Mouse (Mus musculus) thymus, postnatal 4 days (tissue): ENCODE results near the gene Hdgfl2.

Experiments used
- DNase-seq: peaks from one replicate; pipeline ENCODE4 v3.0.0; 2021

Gene Hdgfl2

DNA sequence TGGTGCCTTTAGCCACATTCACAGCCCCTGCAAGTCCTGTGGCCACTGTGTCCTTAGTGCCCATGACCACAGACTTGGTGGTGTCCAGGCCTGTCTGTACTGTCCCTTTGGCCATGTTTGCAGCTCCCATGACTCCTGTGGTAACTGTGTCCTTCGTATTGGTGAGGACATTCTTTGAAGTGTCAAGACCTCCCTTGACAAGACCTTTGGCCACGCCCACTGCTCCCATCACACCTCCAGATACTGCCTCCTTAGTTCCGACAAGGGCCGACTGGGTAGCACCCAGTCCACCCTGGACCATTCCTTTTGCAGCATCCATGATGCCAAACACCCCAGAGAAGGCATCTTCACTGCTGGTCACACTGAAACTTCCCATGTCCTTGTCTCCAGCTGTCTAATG lies 27.5 kb downstream of the Hdgfl2 start:
- DNase-seq, result no peak

- no peak for DNase-seq
Measured at GRCm38 (mm10) chr17:56107736-56108135, 28.3 kb downstream of the Hdgfl2 start.

- no peak for DNase-seq
Measured at GRCm38 (mm10) chr17:56108334-56109044, 29.1 kb downstream of the Hdgfl2 start.

DNA sequence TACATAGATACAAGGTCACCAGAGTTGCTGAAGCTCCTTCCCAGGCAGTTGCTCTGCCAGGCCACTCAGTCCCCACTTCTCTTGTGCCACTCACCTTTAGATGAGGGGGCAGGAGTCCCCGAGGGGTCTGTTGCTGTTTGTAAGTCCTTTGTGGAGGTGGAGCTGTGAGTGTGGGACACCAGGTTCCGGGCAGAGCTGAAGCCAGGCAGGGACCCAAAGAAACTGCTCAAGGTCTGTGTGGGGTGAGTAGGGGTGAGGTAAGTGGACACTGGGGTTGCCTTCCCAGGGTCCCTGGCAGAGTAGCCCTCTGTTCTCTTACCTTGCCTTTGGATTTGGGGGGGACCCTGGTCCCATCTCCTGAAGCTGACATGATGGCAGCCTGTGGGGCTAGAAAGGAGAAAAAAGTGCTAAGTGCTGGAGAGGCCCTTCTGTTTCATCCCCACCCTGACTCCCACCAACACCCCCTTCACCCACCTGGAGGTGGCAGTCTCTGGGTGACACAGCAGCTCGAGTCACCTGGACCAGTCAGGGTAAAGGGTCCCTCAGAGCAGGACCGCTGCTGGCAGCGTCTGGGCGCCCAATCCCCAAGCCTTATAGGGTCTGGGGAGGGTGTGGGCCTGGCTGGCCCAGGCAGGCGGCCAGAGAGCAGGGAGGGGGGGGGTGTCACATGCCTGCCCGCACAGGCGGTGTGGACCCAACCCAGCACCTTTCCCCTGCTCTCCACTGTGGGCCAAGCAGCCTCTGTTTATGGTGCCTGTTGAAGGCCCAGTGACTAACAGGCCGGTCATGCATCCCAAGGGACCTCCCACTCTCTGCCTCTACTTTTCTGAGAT lies 30.0 kb downstream of the Hdgfl2 start, which contains the start of gene Plin4:
Gene Plin4 (minus strand): TSS at position 585 of the 833 bp plus-strand sequence.
- no peak for DNase-seq

DNA sequence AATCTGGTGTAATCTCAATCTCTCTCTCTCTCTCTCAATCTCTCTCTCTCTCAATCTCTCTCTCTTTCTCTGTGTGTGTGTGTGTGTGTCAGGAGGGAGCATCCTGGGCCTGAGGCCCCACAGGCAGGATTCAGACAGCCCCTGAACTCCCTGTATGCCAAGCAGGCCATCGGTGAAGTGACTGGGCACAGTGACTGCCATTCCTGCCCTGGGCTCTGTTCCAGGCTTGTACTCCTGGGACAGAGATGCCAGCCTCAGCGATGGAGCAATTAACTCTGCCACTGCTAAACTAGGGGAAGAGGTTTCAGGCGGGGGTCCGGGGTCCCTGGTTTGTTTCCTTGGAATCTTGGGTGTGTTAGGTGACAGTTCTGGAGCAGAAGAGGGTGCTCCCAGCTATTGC lies 31.1 kb downstream of the Hdgfl2 start:
- no peak for DNase-seq

- DNase-seq, result no peak
Measured at GRCm38 (mm10) chr17:56111021-56111420, 31.6 kb downstream of the Hdgfl2 start.

GRCm38 (mm10) chr17:56111864-56112263 lies 32.4 kb downstream of the Hdgfl2 start:
- DNase-seq, result peak; percentile 78

- DNase-seq, result no peak
Measured at GRCm38 (mm10) chr17:56112743-56113142, 33.3 kb downstream of the Hdgfl2 start.

- no peak for DNase-seq
Measured at GRCm38 (mm10) chr17:56116193-56116592, 36.8 kb downstream of the Hdgfl2 start.

- peak; percentile 54 for DNase-seq
Measured at GRCm38 (mm10) chr17:56117251-56117710, 37.8 kb downstream of the Hdgfl2 start, which contains the start of gene Plin5. Gene Plin5, minus strand, starts transcription at chr17:56117596.

DNA sequence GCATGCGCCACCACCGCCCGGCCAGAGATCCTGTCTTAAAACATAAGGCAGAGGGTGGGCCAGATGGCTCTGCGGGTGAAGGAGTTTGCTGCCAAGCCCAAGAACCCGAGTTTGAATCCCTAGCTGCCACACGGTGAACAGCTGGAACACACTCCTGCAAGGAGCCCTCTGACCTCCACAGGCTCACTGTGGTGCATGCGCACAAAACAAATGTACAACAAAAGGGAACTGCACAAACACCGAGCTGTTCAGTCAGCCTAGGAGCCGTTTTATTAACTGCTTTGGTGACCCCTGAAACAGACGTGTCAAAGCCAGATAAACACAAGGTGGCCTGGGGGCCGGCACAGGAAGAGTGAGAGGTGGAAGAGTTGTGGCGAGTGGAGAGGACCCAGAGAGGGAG lies 40.0 kb downstream of the Hdgfl2 start:
- DNase-seq, result no peak

GRCm38 (mm10) chr17:56119981-56120880 lies 40.8 kb downstream of the Hdgfl2 start:
- DNase-seq, result no peak

- DNase-seq, result no peak
Measured at GRCm38 (mm10) chr17:56121826-56122225, 42.4 kb downstream of the Hdgfl2 start, which contains the start of gene Lrg1. Gene Lrg1, minus strand, starts transcription at chr17:56122001.

DNA sequence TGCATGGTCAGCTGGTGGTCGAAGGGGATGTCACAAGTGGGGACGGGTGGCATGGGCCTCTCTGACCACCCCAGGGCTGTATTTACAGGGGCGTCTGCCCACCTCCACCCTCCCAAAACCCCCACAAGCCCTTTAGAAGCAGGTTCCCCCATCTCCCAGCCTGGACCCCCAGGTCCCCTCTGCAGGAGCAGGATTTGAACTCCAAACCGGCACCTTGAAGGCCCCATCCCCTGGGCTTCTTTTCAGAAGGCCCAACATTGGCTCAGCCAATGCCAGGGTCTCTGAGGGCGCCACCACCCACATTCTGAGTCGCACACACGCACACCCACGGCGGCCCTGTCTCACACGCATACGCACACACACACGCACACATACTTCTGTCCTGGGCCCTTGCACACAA lies 43.7 kb downstream of the Hdgfl2 start:
- no peak for DNase-seq

GRCm38 (mm10) chr17:56123681-56124340 lies 44.4 kb downstream of the Hdgfl2 start:
- no peak for DNase-seq

DNA sequence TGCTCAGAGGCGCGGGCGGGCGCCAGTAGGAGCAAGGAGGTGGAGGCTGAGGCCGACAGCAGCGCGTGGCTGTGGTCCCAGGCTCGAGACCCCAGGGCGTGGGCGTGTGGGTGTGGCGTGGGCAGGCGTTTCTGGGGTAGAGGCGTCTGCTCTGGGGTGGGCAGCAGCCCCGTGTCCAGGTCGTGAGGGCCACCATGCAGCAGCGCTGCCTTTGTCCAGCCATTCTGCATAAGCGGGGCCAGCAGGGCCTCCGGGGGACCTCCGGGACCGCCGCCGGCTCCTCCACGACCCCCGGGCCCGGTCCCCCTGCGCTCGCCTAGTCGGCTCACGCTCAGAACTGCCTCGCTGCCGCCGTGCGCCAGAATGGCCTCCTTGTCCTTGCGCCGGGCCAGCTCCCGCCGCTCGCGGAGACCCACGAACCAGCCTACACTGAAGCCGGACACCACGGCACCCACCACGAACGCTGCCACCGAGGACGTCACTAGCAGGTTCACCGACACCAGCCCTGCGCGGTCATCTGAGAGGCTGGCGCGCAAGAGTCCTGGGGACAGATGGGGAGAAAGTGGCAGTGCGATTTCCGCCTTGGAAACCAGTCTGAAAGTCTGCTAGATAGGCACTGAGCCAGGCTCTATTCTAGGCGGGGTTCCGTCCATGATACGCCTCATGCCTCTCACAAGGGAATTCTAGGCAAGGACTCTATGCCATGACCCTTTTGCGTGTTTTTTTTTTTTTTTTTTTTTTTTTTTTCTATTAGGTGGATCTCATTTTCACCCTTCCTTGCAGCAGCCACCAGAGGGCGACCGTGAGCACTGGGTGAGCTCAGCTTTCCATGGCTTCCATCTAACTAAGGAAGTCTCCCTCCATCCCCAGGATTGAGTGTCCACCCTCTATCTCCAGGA lies 45.2 kb downstream of the Hdgfl2 start:
- peak; percentile 82 for DNase-seq

GRCm38 (mm10) chr17:56125276-56125630 lies 45.8 kb downstream of the Hdgfl2 start:
- no peak for DNase-seq

- no peak for DNase-seq
Measured at GRCm38 (mm10) chr17:56126175-56126574, 46.7 kb downstream of the Hdgfl2 start.

- DNase-seq, result no peak
Measured at GRCm38 (mm10) chr17:56128246-56128645, 48.8 kb downstream of the Hdgfl2 start.

DNA sequence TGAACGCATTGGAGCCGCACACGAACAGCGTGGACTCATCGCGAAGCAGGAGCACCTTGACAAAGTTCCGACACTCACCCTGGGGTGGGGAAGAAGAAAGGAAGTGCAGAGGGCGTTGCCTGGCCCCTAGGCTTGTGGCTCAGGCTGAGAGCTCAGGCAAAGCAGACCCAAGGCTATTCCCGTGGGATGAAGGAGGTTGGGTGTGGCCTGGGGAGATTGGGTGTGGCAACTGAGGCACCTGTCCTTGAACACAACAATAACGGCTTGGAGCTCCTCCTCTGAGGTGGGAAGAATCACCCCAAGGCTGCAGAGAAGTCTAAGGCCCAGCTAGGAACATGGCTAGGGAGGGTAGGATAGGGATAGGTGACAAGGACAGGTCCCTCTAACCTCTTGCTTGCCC lies 51.7 kb downstream of the Hdgfl2 start:
- DNase-seq, result no peak

- DNase-seq, result peak; percentile 91
Measured at GRCm38 (mm10) chr17:56131814-56132213, 52.4 kb downstream of the Hdgfl2 start.
